Mouse (Mus musculus): ENCODE data around the gene Serpinf2.

DNA sequence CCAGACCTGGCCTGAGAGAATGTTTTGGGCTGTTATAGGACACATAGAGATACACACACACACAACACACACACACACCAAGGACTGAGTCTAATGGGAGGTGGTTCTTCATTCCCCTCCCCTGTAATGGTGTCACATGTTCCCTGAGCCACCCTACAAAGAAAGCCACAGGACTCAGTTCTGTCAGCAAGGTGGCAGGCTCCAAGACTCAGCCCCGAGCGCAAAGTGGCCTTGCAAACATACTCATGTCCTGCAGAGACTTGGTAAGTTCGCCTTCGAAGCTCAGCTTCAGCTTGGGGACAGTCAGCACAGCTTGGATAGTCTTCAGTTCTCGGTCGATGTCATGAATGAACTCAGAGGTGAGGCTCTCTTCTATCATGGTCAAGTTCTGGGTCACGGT lies 28.8 kb downstream of the Serpinf2 start:
- TF ChIP-seq POLR2A (IDR thresholded peaks at IDR 0.05; ENCODE audit: borderline replicate concordance, extremely low read depth, low read depth, low read length) (no peak), CTCF (IDR thresholded peaks at IDR 0.05; ENCODE audit: insufficient read depth, low read length) (no peak)
